Mouse (Mus musculus) megakaryocyte, embryonic 14.5 days (primary cell): Measurements from ENCODE around the gene Trpc2. TPM values are rescaled to one million over a fixed set of nuclear protein-coding genes. Genes with fewer than 3 reads are reported as not detected.

Experiments
- H3K27me3 ChIP-seq: replicated peaks from 2 replicates; pipeline ENCODE3; 2012; ENCODE audit warnings: inconsistent platforms
- H3K36me3 ChIP-seq: replicated peaks from 2 replicates; pipeline ENCODE3; 2012; ENCODE audit warnings: low read length, inconsistent platforms, mixed read lengths
- H3K4me1 ChIP-seq: 2 replicates; pipeline ENCODE4 v1.6.1; 2012; ENCODE audit warnings: inconsistent platforms
- H3K4me3 ChIP-seq: replicated peaks from 2 replicates; pipeline ENCODE3; 2012; ENCODE audit warnings: moderate library complexity, mild to moderate bottlenecking, inconsistent platforms
- H3K9me3 ChIP-seq: 2 replicates; pipeline ENCODE4 v1.6.1; 2012; ENCODE audit warnings: inconsistent platforms
- FLI1 ChIP-seq: IDR thresholded peaks from 2 replicates; pipeline ENCODE4 v1.6.1; 2012; ENCODE audit warnings: low read length, inconsistent platforms, mixed read lengths
- GATA1 ChIP-seq: IDR thresholded peaks from 3 replicates; pipeline ENCODE4 v1.6.1; 2012; ENCODE audit warnings: mixed read lengths, low read length, inconsistent platforms, borderline replicate concordance
- polyA plus RNA-seq: library from polyadenylated mRNA; stranded (reverse); fragments of >175 nt; gene quantifications from 2 replicates; pipeline ENCODE4 v1.2.3, GENCODE M21; 2012; ENCODE audit warnings: low replicate concordance; ENCODE audit not compliant: insufficient read depth

Gene Trpc2
- polyA plus RNA-seq, 1 experiment = not detected

DNA sequence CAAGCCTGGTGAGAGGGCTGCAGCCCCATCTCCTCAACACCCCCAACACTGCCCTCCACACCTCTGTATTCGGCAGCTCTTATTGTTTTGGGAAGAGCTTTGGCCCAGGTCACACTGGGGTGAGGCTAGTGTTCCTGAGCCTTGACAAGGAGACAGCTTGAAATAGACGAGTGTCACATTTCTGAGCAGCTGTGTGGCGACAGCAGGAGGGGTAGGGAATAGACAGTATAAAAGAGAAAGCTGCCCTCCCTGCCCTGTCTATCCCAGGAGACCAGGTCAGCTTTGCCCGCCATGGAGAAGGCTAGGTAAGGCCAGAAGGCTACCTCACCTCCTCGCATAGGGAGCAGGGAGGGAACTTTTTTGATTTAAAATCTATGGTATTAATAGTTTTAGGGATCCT, 18.6 kb downstream of the Trpc2 start, which contains the start of gene Art1:
Gene Art1, plus strand, starts transcription at position 257 of the 400 bp plus-strand sequence.
- Histone ChIP-seq H3K9me3 (no peaks in the 10 kb centered on the region), H3K27me3 (peaks cover 83% of the 10 kb centered on the region), H3K36me3 (no peaks in the 10 kb centered on the region), H3K4me3 (no peak within 1 kb of the TSS), H3K4me1 (peaks cover 24% of the 10 kb centered on the region)
- TF ChIP-seq FLI1 (no peak), GATA1 (no peak)

DNA sequence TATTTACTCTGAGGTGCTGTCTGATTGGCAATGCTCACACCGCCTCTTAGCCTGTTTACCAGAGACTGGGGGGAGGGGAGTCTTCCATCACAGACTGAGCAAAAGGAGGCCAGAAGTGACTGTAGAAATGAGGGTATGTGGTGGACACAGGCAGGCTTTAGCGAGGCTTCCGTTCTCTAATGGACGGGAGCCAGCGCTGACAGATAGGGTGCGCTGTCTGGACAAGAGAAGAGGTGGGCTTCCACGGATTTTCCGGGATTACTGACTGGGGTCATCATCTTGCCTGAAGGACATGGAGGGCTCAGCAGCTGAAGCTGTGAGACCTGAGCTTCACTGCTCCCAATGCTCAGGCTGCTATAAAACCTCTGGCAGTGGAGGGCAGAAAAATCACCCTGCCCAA, 19.3 kb downstream of the Trpc2 start:
- no peak overlapping the region for H3K4me3 ChIP-seq

DNA sequence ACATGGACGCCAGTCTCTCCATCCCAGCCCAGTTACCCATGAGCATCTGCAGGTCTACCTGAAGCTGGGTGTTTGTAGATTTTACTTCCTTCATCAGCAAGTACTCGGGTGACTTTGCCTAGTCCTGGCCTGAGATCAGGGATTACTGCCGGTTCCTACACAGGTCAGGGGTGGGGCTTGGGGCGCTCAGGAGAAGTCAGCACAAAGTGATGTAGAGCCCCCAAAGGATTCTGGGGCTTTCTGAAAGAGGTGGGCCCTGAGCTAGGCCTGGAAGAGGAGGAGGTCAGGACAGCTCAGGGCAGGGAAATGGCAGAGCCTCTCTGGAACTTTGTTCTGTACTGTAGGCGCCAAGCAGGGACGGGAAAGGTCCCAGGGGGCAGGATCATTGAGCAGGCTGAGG, 19.8 kb downstream of the Trpc2 start:
- Histone ChIP-seq H3K4me1 (peaks cover 30% of the 10 kb centered on the region), H3K4me3 (no peak overlapping the region), H3K36me3 (no peaks in the 10 kb centered on the region), H3K27me3 (peaks cover 79% of the 10 kb centered on the region), H3K9me3 (no peaks in the 10 kb centered on the region)
- TF ChIP-seq FLI1 (no peak), GATA1 (no peak)

More for the DNA sequence above, 19.3 kb downstream of the Trpc2 start:
- Histone ChIP-seq H3K4me1 (peaks cover 30% of the 10 kb centered on the region), H3K27me3 (peaks cover 82% of the 10 kb centered on the region), H3K9me3 (no peaks in the 10 kb centered on the region), H3K36me3 (no peaks in the 10 kb centered on the region)
- no peak for TF ChIP-seq FLI1
- no peak for TF ChIP-seq GATA1

DNA sequence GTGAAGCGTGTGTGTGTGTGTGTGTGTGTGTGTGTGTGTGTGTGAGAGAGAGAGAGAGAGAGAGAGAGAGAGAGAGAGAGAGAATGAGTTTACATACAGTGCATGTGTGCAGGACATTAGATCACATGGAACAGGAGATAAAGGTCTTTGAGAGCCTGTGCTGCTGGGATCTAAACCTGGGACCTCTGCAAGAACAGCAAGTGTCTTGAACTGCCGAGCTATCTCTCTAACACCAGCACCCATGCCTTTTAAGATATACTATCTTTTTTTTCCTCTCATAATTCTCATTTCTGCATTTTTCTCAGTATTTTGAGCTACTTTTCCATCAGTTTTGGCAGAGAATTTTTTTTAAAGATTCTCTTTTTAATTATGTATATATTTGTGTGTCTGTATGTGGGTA, 20.6 kb downstream of the Trpc2 start:
- Histone ChIP-seq H3K9me3 (no peaks in the 10 kb centered on the region), H3K4me1 (peaks cover 36% of the 10 kb centered on the region), H3K4me3 (no peak overlapping the region), H3K36me3 (no peaks in the 10 kb centered on the region), H3K27me3 (peaks cover 77% of the 10 kb centered on the region)
- TF ChIP-seq FLI1 (no peak), GATA1 (no peak)

DNA sequence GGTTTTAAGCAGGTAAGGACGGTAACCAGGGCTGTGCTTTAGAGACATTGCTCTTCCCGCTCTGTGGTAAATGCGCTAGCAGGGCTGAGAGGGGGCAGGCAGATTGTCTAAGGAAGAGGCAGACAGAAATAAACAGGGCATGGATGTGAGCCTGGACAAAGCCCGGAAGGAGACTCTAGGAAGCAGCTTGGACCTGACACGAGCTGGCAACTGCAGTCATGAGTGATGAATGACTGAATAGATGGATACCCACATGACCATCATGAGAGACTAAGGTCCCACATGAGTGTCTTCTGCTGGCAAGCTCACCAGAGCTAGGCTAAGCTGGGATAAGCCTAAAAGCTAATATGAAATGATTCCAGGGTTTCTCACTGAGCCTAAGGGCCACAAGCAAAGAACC, 21.2 kb downstream of the Trpc2 start:
- no peak overlapping the region for H3K4me3 ChIP-seq
- peaks cover 74% of the 10 kb centered on the region for H3K27me3 ChIP-seq
- H3K9me3 ChIP-seq = no peaks in the 10 kb centered on the region
- H3K4me1 ChIP-seq = peaks cover 35% of the 10 kb centered on the region
- TF ChIP-seq FLI1 = no peak
- no peak for TF ChIP-seq GATA1
- no peaks in the 10 kb centered on the region for H3K36me3 ChIP-seq

DNA sequence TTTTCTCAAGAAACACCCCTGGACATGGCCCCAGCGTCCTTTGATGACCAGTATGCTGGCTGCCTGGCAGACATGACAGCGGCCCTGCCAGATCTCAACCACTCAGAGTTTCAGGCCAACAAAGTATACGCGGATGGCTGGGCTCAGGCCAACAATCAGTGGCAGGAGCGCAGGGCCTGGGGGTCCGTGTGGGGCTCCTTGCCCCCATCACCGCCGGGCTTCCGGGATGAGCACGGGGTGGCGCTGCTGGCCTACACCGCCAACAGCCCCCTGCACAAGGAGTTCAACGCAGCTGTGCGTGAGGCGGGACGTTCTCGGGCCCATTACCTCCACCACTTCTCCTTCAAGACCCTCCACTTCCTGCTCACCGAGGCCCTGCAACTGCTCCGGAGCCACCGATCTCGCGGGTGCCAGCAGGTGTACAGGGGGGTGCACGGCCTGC, 23.8 kb downstream of the Trpc2 start:
- Histone ChIP-seq H3K27me3 (peaks cover 69% of the 10 kb centered on the region), H3K9me3 (no peaks in the 10 kb centered on the region), H3K4me3 (no peak overlapping the region)

DNA sequence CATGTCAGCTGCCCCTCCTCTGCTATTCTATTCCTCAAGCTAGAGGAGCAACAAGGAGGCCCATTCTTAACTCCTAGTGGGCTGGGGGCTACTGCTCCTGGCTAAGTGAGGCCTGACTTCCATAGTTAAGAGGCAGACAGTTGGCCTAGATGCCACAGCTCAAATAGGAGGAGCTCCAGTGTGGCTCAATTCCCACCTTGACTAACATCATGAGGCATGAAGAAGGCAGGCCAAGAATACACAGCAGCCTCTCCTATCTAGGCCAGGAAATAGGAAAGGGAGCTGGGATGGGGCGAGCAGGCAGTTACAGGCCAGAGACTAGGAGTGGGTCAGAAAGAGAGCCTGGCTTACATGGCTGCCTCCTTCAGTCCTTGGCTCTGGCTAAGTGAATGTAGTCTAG, 25.3 kb downstream of the Trpc2 start:
- H3K9me3 ChIP-seq = no peaks in the 10 kb centered on the region
- H3K4me1 ChIP-seq = peaks cover 41% of the 10 kb centered on the region
- H3K4me3 ChIP-seq = no peak overlapping the region
- H3K36me3 ChIP-seq = no peaks in the 10 kb centered on the region
- peaks cover 68% of the 10 kb centered on the region for H3K27me3 ChIP-seq
- TF ChIP-seq FLI1 (no peak), GATA1 (no peak)

More for the DNA sequence above, 23.8 kb downstream of the Trpc2 start:
- Histone ChIP-seq H3K4me1 (peaks cover 37% of the 10 kb centered on the region), H3K36me3 (no peaks in the 10 kb centered on the region)
- no peak for TF ChIP-seq GATA1
- TF ChIP-seq FLI1 = no peak

DNA sequence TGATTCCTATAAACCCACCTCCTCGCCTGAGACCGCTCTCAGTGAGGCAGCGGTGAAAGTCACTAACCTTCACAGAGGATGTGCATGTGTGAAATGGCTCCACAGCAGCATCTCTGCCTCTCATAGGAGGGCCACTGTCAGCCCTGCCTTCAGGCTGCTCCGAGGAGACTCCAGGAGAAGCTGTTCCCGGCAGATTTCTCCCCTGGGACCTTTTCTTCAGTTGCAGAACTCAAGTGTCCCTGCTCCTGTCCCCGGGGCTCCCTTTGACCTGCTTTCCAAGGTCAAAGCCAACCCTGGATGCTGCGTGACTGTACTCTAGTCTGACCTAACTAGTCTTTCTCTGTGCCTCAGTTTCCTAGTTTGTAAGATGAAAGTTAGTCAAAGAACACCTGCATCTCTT, 26.3 kb downstream of the Trpc2 start, which contains the start of gene Art5:
Gene Art5, minus strand, starts transcription at position 319 of the 400 bp plus-strand sequence.
- Histone ChIP-seq H3K4me3 (no peak within 1 kb of the TSS), H3K4me1 (peaks cover 47% of the 10 kb centered on the region), H3K27me3 (peaks cover 70% of the 10 kb centered on the region), H3K9me3 (no peaks in the 10 kb centered on the region), H3K36me3 (no peaks in the 10 kb centered on the region)
- TF ChIP-seq GATA1 (no peak), FLI1 (no peak)

DNA sequence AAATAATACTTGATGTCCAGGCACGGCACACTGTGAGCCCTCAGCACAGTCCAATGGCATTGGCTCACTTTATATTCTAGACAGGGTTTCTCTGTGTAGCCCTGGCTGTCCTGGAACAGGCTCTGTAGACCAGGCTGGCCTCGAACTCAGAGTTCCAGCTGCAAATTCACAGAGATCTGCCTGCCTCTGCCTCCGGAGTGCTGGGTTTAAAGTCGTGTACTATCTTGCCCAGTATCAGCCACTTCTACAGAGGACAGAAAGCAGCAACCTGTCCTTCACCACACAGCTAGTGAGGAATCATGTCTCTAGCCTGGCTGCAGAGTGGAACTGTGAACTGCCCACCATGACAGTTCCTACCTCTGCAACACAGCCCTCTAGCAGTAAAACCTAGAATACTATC, 26.8 kb downstream of the Trpc2 start:
- no peaks in the 10 kb centered on the region for H3K36me3 ChIP-seq
- H3K4me3 ChIP-seq = no peak overlapping the region
- peaks cover 48% of the 10 kb centered on the region for H3K4me1 ChIP-seq
- TF ChIP-seq GATA1 = no peak
- TF ChIP-seq FLI1 = no peak
- H3K27me3 ChIP-seq = peaks cover 65% of the 10 kb centered on the region
- no peaks in the 10 kb centered on the region for H3K9me3 ChIP-seq

DNA sequence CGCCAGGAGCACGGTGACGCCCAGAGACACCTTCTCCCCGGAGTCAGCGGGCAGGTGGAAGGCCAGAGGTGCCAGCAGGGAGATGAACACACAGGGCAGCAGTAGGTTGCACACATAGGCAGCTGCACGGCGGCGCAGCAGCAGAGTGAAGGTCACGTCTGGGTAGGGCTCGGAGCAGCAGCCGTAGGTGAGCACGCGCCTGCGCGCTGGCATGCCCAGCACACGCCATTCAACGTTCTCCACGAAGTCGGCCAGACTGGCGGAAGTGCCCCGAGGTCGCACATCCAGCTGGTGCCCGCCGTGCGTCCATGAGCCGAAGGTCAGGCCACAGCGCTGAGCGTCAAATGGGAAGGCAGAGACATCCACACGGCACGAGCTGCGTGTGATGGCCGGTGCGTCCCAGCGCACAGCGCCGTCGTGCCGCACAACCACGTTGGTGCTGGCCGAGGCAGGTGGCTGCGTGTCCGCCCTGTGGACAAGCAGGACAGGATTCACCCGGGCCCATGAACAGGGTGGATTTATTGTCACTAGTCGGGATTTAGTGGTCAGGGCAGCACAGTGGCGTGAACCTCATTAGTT, 30.3 kb downstream of the Trpc2 start:
- H3K27me3 ChIP-seq = peaks cover 47% of the 10 kb centered on the region
- no peak for TF ChIP-seq GATA1
- TF ChIP-seq FLI1 = no peak
- peak overlapping the region; percentile 51 for H3K4me3 ChIP-seq
- H3K36me3 ChIP-seq = peaks cover 3% of the 10 kb centered on the region
- peaks cover 46% of the 10 kb centered on the region for H3K4me1 ChIP-seq
- no peaks in the 10 kb centered on the region for H3K9me3 ChIP-seq
